Mouse (Mus musculus) forebrain, embryonic 16.5 days (tissue): ENCODE measurements around the gene Opn3. TPM values are rescaled to one million over a fixed set of nuclear protein-coding genes. Genes with fewer than 3 reads are reported as not detected.

ENCODE experiments used
- ATAC-seq: fragments of 200-750 bp; cut with Nextera tagmentation; 2 replicates; pipeline ENCODE4 v1.8.0; 2017; ENCODE audit warnings: mild to moderate bottlenecking, moderate library complexity
- H3K27ac ChIP-seq: fragments of 300-500 bp; sonication (generic); 2 replicates; pipeline ENCODE4 v1.5.1; 2014; ENCODE audit warnings: low read length, control low read depth
- H3K27me3 ChIP-seq: fragments of 300-500 bp; sonication (generic); replicated peaks from 2 replicates; pipeline ENCODE4 v1.6.1; 2014; ENCODE audit warnings: low read length; ENCODE audit not compliant: control insufficient read depth, insufficient read depth
- H3K36me3 ChIP-seq: fragments of 300-500 bp; sonication (generic); 2 replicates; pipeline ENCODE4 v1.6.1; 2014; ENCODE audit not compliant: control insufficient read depth, insufficient read depth
- H3K4me1 ChIP-seq: fragments of 300-500 bp; sonication (generic); replicated peaks from 2 replicates; pipeline ENCODE4 v1.6.1; 2014; ENCODE audit warnings: low read length; ENCODE audit not compliant: control insufficient read depth, insufficient read depth
- H3K4me2 ChIP-seq: fragments of 300-500 bp; sonication (generic); 2 replicates; pipeline ENCODE4 v1.6.1; 2014; ENCODE audit warnings: mild to moderate bottlenecking, low read length, control low read depth
- H3K4me3 ChIP-seq: fragments of 300-500 bp; sonication (generic); replicated peaks from 2 replicates; pipeline ENCODE4 v1.5.1; 2014; ENCODE audit warnings: mild to moderate bottlenecking, low read length, control low read depth
- H3K9ac ChIP-seq: fragments of 300-500 bp; sonication (generic); replicated peaks from 2 replicates; pipeline ENCODE4 v1.6.1; 2014; ENCODE audit warnings: low read depth, low read length, control low read depth
- H3K9me3 ChIP-seq: fragments of 300-500 bp; sonication (generic); 2 replicates; pipeline ENCODE4 v1.6.1; 2016; ENCODE audit warnings: low read length; ENCODE audit not compliant: control insufficient read depth
- WGBS: fragments of 180-500 bp; shearing (Covaris S2); extraction: QIAGEN DNeasy Blood & Tissue Kit; methylation state at CpG from one replicate; pipeline ENCODE4 v1.1.7; 2014; 5-methylcytosine and 5-hydroxymethylcytosine counted together
- polyA plus RNA-seq: library from polyadenylated mRNA; unstranded; fragments of >200 nt; fragmentation: Nextera tagmentation; extraction: Ambion mirVana; gene quantifications from 2 replicates; pipeline ENCODE4 v1.2.1, GENCODE M21; 2015

Gene Opn3
- polyA plus RNA-seq, 1 experiment from 2014 or later = 4.8 TPM

- 88% methylated on average over 1 of the region's 1 CpGs for WGBS
- Histone ChIP-seq H3K4me2 (no peak within 1 kb of the TSS), H3K27ac (no peak within 1 kb of the TSS), H3K9me3 (no peaks in the 10 kb centered on the region), H3K36me3 (no peaks in the 10 kb centered on the region), H3K9ac (no peak within 1 kb of the TSS), H3K4me3 (no peak within 1 kb of the TSS), H3K4me1 (0 out of 2 replicates have a peak, but pooled peaks cover under 1% of the 10 kb centered on the region), H3K27me3 (no peaks in the 10 kb centered on the region)
- no peak for ATAC-seq
Observed at GRCm38 (mm10) chr1:175698293-175698692, 5.7 kb upstream of the Opn3 start, which contains the start of gene Wdr64. TSS of gene Wdr64 (plus strand) at chr1:175698593.

DNA sequence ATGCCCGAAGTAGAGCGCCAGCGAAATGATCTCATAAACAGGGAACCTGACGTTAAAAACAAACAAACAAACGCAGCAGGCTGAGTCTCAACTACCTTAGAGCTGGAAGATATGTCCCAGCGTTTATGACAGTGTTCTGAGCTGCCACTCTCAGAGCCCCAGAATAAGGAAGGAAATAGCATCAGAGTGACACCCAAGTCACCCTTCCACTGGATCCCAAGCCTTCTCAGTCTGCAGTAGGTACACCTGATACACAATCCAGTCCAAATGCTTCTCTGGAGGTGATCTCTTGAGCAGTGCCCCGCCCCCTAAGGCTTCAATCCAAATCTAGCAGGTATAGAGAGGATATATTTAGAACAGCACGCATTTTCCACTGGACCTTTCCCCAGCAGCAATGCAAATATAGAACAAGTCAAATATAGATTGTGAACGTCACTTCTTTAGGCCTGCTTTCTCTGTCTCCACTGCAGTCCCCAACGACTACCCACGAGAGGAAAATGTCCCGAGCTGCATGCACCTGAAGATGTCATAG is 919 bp upstream of the Opn3 start:
- H3K4me2 ChIP-seq = peak overlapping the region; percentile 82
- H3K9me3 ChIP-seq = no peaks in the 10 kb centered on the region
- ATAC-seq = peak; percentile 0; the same call in 1 of the 2 replicates
- H3K27ac ChIP-seq = no peak overlapping the region
- H3K4me1 ChIP-seq = peaks cover 14% of the 10 kb centered on the region
- WGBS = 44% methylated on average over 12 of the region's 12 CpGs
- H3K27me3 ChIP-seq = no peaks in the 10 kb centered on the region
- peak overlapping the region; percentile 88 for H3K4me3 ChIP-seq
- H3K9ac ChIP-seq = no peak overlapping the region
- H3K36me3 ChIP-seq = no peaks in the 10 kb centered on the region

GRCm38 (mm10) chr1:175692997-175693361 is 403 bp upstream of the Opn3 start:
- H3K4me2 ChIP-seq = peak overlapping the region; percentile 82
- no peaks in the 10 kb centered on the region for H3K27me3 ChIP-seq
- H3K36me3 ChIP-seq = no peaks in the 10 kb centered on the region
- under 1% methylated on average over 17 of the region's 17 CpGs for WGBS
- no peaks in the 10 kb centered on the region for H3K9me3 ChIP-seq
- H3K4me3 ChIP-seq = peak overlapping the region; percentile 88
- H3K27ac ChIP-seq = peak overlapping the region; percentile 86; the same call in 1 of the 2 replicates
- H3K4me1 ChIP-seq = peaks cover 14% of the 10 kb centered on the region
- no peak overlapping the region for H3K9ac ChIP-seq
- peak; percentile 70; the same call in 1 of the 2 replicates for ATAC-seq

DNA sequence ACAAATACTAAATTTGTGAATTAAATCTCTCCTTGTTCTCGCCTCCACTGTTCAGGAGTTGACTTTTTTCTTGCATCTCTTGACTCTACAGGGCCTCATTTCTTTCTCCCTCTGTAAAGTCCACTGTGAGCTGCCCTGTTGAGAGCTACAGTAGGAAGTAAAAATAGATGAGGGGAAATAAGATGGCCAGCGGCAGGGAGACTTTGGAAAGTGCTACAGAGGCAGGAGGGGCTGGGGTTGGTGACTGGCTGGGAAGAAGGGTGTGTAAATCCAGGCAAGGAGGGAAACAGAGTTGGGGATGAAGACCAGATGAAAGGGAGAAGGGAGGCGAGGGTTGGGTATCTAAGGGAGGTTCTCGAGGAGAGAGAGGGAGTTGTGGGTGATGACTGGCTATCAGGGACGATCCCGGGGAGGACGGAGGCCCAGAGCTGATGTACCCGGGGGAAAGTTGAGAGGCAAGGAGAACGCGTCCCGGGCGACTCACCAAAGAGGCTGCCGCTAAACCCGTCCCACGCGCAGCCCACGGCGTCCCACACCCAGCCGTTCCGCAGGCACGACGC is 810 bp downstream of the Opn3 start:
- H3K4me1 ChIP-seq = peaks cover 14% of the 10 kb centered on the region
- H3K27me3 ChIP-seq = no peaks in the 10 kb centered on the region
- peak overlapping the region; percentile 86 for H3K27ac ChIP-seq
- 0 out of 2 replicates have a peak, but pooled peaks cover 3% of the 10 kb centered on the region for H3K36me3 ChIP-seq
- no peak for ATAC-seq
- WGBS = under 1% methylated on average over 22 of the region's 22 CpGs
- H3K9ac ChIP-seq = peak overlapping the region; percentile 73
- H3K4me3 ChIP-seq = peak overlapping the region; percentile 88
- no peaks in the 10 kb centered on the region for H3K9me3 ChIP-seq
- peak overlapping the region; percentile 82 for H3K4me2 ChIP-seq

DNA sequence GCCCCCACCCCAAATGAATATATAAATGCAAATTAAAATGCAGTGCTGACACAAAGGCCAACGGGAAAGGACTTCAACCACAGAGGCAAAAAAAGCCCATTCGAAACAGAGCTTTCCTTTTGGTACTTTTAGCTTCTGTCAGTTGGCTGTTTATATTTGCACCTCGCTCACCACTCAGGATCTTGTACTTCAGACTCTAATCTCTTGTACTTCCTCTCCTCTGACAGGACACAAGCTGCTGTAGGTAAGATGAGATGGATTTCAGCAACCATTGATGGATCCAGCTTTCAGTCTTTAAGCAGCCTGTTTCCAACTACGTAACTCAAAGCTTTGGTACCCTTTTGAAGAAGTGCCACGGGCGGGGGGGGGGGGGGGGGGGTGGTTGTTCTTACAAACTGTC is 11.6 kb downstream of the Opn3 start:
- no peaks in the 10 kb centered on the region for H3K4me1 ChIP-seq
- WGBS = 78% methylated on average over 6 of the region's 6 CpGs
- no peaks in the 10 kb centered on the region for H3K9me3 ChIP-seq
- H3K4me2 ChIP-seq = no peak overlapping the region
- H3K27ac ChIP-seq = no peak overlapping the region
- no peak overlapping the region for H3K9ac ChIP-seq
- no peak for ATAC-seq
- H3K27me3 ChIP-seq = no peaks in the 10 kb centered on the region
- no peaks in the 10 kb centered on the region for H3K36me3 ChIP-seq
- no peak overlapping the region for H3K4me3 ChIP-seq

DNA sequence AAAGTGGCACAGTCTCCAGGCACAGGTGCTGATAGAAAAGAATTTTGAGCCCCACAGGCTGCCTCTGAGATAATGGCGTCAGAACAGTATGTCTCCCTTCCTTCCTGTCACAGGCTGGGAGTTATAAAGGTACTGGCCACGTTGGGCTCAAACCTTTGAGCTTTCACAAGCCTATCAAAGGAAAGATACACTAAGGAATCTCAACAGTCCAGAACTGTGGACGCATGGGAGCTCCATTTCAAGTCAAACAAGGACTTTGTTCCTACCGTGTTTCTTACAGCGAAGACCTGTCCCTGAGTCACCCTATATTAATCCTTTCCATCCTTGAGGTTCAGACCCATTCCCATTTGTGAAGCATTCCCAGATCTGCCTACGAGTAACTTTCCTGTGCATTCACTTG is 15.1 kb downstream of the Opn3 start:
- Histone ChIP-seq H3K36me3 (no peaks in the 10 kb centered on the region), H3K4me3 (no peak overlapping the region), H3K9me3 (no peaks in the 10 kb centered on the region), H3K27me3 (no peaks in the 10 kb centered on the region), H3K4me2 (no peak overlapping the region), H3K27ac (no peak overlapping the region), H3K9ac (no peak overlapping the region), H3K4me1 (no peaks in the 10 kb centered on the region)
- ATAC-seq = no peak
- 81% methylated on average over 6 of the region's 6 CpGs for WGBS

DNA sequence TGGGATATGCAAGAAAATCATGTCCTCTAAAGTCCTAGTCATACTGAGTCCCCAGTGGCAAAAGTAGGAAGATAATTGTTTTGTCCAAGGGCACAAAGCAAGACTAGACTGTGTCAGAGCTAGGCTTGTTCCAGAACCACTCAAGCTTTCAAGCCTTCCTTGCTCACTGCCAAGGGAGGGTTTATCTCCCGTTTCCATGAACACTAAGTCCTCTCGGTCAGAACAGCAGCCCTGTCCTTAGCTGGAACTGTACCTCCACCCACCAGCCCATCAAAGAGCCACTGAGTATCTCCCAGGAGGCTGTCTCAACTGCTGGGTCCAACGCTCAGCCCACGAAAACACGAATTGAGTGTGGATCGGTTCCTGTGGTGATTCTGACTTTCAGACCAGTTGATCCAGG is 17.5 kb downstream of the Opn3 start:
- Histone ChIP-seq H3K4me1 (no peaks in the 10 kb centered on the region), H3K27me3 (no peaks in the 10 kb centered on the region), H3K36me3 (no peaks in the 10 kb centered on the region), H3K4me3 (no peak overlapping the region), H3K9ac (no peak overlapping the region), H3K4me2 (no peak overlapping the region), H3K9me3 (no peaks in the 10 kb centered on the region), H3K27ac (no peak overlapping the region)
- WGBS = 86% methylated on average over 6 of the region's 6 CpGs
- no peak for ATAC-seq

- Histone ChIP-seq H3K4me1 (no peaks in the 10 kb centered on the region), H3K9me3 (no peaks in the 10 kb centered on the region), H3K9ac (no peak overlapping the region), H3K36me3 (no peaks in the 10 kb centered on the region), H3K4me2 (no peak overlapping the region), H3K27me3 (no peaks in the 10 kb centered on the region), H3K27ac (no peak overlapping the region), H3K4me3 (no peak overlapping the region)
- 81% methylated on average over 7 of the region's 7 CpGs for WGBS
- no peak for ATAC-seq
Observed at GRCm38 (mm10) chr1:175673563-175674325, 18.8 kb downstream of the Opn3 start.

- Histone ChIP-seq H3K36me3 (no peaks in the 10 kb centered on the region), H3K4me2 (no peak overlapping the region), H3K9ac (no peak overlapping the region), H3K4me3 (no peak overlapping the region), H3K4me1 (no peaks in the 10 kb centered on the region), H3K27ac (no peak overlapping the region), H3K9me3 (no peaks in the 10 kb centered on the region), H3K27me3 (no peaks in the 10 kb centered on the region)
- ATAC-seq = no peak
- 38% methylated on average over 1 of the region's 1 CpGs for WGBS
Observed at GRCm38 (mm10) chr1:175671626-175672025, 20.9 kb downstream of the Opn3 start.
